Mouse (Mus musculus) testis, adult 2 months (tissue): ENCODE results near the gene Grpel1. TPM values are rescaled to one million over a fixed set of nuclear protein-coding genes. Genes with fewer than 3 reads are reported as not detected.

Experiments used
- H3K27ac ChIP-seq: fragments of 200-500 bp; 2 replicates; pipeline ENCODE4 v1.5.1; 2012; ENCODE audit warnings: low read depth, low read length; ENCODE audit not compliant: control insufficient read depth, insufficient read depth
- H3K27me3 ChIP-seq: fragments of 200-500 bp; 2 replicates; pipeline ENCODE4 v1.6.1; 2012; ENCODE audit warnings: mild to moderate bottlenecking, low read length, moderate library complexity; ENCODE audit not compliant: control insufficient read depth, insufficient read depth
- H3K36me3 ChIP-seq: fragments of 200-500 bp; 2 replicates; pipeline ENCODE4 v1.6.1; 2012; ENCODE audit warnings: mild to moderate bottlenecking, low read length; ENCODE audit not compliant: control insufficient read depth, insufficient read depth
- H3K4me1 ChIP-seq: fragments of 200-500 bp; 2 replicates; pipeline ENCODE4 v1.6.1; 2012; ENCODE audit warnings: low read length; ENCODE audit not compliant: control insufficient read depth, insufficient read depth
- H3K4me3 ChIP-seq: fragments of 200-500 bp; 2 replicates; pipeline ENCODE4 v1.5.1; 2012; ENCODE audit warnings: low read depth, mild to moderate bottlenecking, low read length, moderate library complexity, mixed read lengths; ENCODE audit not compliant: control insufficient read depth
- CTCF ChIP-seq: fragments of 200-500 bp; IDR thresholded peaks from 2 replicates; pipeline ENCODE4 v1.5.1; 2012; ENCODE audit warnings: low read depth, mild to moderate bottlenecking, inconsistent platforms, low read length, moderate library complexity; ENCODE audit not compliant: control insufficient read depth, insufficient read depth, insufficient replicate concordance
- POLR2A ChIP-seq: fragments of 200-500 bp; IDR thresholded peaks from 2 replicates; pipeline ENCODE4 v1.6.1; 2012; ENCODE audit warnings: low read depth, mild to moderate bottlenecking, inconsistent platforms, low read length, moderate library complexity; ENCODE audit not compliant: control insufficient read depth
- polyA plus RNA-seq: library from polyadenylated mRNA; depleted of rRNA; stranded (reverse); fragments of >200 nt; gene quantifications from 2 replicates; pipeline ENCODE4 v1.2.3, GENCODE M21; 2012

Grpel1 gene
- polyA plus RNA-seq, 1 experiment = 18.2 TPM

- peak overlapping the region; percentile 84 for H3K27ac ChIP-seq
- peaks cover 4% of the 10 kb centered on the region for H3K4me1 ChIP-seq
- no peaks in the 10 kb centered on the region for H3K27me3 ChIP-seq
- peak overlapping the region; percentile 93 for H3K4me3 ChIP-seq
- H3K36me3 ChIP-seq = no peaks in the 10 kb centered on the region; the same call in none of the 2 replicates
- TF ChIP-seq CTCF = no peak
- TF ChIP-seq POLR2A = no peak
Measured at GRCm38 (mm10) chr5:36483203-36484101, 18.7 kb downstream of the Grpel1 start.

- Histone ChIP-seq H3K4me1 (peaks cover 2% of the 10 kb centered on the region), H3K27me3 (no peaks in the 10 kb centered on the region), H3K4me3 (peak within 1 kb of the TSS; percentile 93), H3K27ac (peak within 1 kb of the TSS; percentile 96), H3K36me3 (no peaks in the 10 kb centered on the region; the same call in none of the 2 replicates)
- peak; percentile 80 for TF ChIP-seq POLR2A
- 0 out of 2 replicates have a peak, but pooled peaks have one; percentile 7 for TF ChIP-seq CTCF
Measured at GRCm38 (mm10) chr5:36484171-36484990, 19.6 kb downstream of the Grpel1 start, which contains the start of the genes Tada2b and Ccdc96. TSS of gene Tada2b (minus strand) at chr5:36484285. TSS of gene Ccdc96 (plus strand) at chr5:36484588.

- peak overlapping the region; percentile 93 for H3K4me3 ChIP-seq
- H3K27me3 ChIP-seq = no peaks in the 10 kb centered on the region
- peaks cover 2% of the 10 kb centered on the region for H3K4me1 ChIP-seq
- TF ChIP-seq CTCF = no peak
- TF ChIP-seq POLR2A = peak; percentile 3; the same call in 1 of the 2 replicates
- H3K36me3 ChIP-seq = no peaks in the 10 kb centered on the region; the same call in none of the 2 replicates
- H3K27ac ChIP-seq = peak overlapping the region; percentile 96; the same call in 1 of the 2 replicates
Measured at GRCm38 (mm10) chr5:36485306-36485705, 20.5 kb downstream of the Grpel1 start.

- Histone ChIP-seq H3K27me3 (no peaks in the 10 kb centered on the region), H3K27ac (peak overlapping the region; percentile 62), H3K36me3 (no peaks in the 10 kb centered on the region; the same call in 1 of the 2 replicates), H3K4me1 (no peaks in the 10 kb centered on the region; the same call in 1 of the 2 replicates), H3K4me3 (peak overlapping the region; percentile 47)
- peak; percentile 15; the same call in 1 of the 2 replicates for TF ChIP-seq CTCF
- TF ChIP-seq POLR2A = no peak; the same call in 1 of the 2 replicates
Measured at GRCm38 (mm10) chr5:36489225-36489624, 24.4 kb downstream of the Grpel1 start.

GRCm38 (mm10) chr5:36493919-36494318, 29.1 kb downstream of the Grpel1 start:
- Histone ChIP-seq H3K36me3 (no peaks in the 10 kb centered on the region), H3K4me3 (no peak overlapping the region)
- TF ChIP-seq POLR2A (no peak), CTCF (no peak)

GRCm38 (mm10) chr5:36494709-36495108, 29.9 kb downstream of the Grpel1 start:
- Histone ChIP-seq H3K27me3 (no peaks in the 10 kb centered on the region), H3K36me3 (no peaks in the 10 kb centered on the region), H3K4me1 (no peaks in the 10 kb centered on the region), H3K27ac (no peak overlapping the region), H3K4me3 (no peak overlapping the region)
- TF ChIP-seq POLR2A (no peak), CTCF (no peak)

More at GRCm38 (mm10) chr5:36493919-36494318, 29.1 kb downstream of the Grpel1 start:
- no peaks in the 10 kb centered on the region for H3K4me1 ChIP-seq
- no peaks in the 10 kb centered on the region for H3K27me3 ChIP-seq
- H3K27ac ChIP-seq = no peak overlapping the region
